Mouse (Mus musculus): ENCODE data around the gene Crebbp. TPM values are rescaled to one million over a fixed set of nuclear protein-coding genes. Genes with fewer than 3 reads are reported as not detected.
"Not testable (repeated sequence)": the region's sequence is repeated elsewhere in the genome, so short reads cannot be mapped to it uniquely, and the experiment has no call there.

The Crebbp gene
- total RNA-seq, 2 experiments from 2014 or later, result 39.3 to 47.6 TPM

- DNase-seq, result no peak
Observed at GRCm38 (mm10) chr16:4153121-4153520, 60.7 kb downstream of the Crebbp start.

GRCm38 (mm10) chr16:4138541-4138940, 75.3 kb downstream of the Crebbp start:
- no peak for DNase-seq

- no peak for DNase-seq
Observed at GRCm38 (mm10) chr16:4133754-4134153, 80.0 kb downstream of the Crebbp start.

GRCm38 (mm10) chr16:4128894-4129293, 84.9 kb downstream of the Crebbp start:
- DNase-seq, result no peak

GRCm38 (mm10) chr16:4117072-4117471, 96.7 kb downstream of the Crebbp start:
- peak; percentile 18 for DNase-seq

- DNase-seq, result no peak
Observed at GRCm38 (mm10) chr16:4100374-4100773, 113.4 kb downstream of the Crebbp start.

- no peak for DNase-seq
Observed at GRCm38 (mm10) chr16:4097521-4097920, 116.3 kb downstream of the Crebbp start.

GRCm38 (mm10) chr16:4096898-4097297, 116.9 kb downstream of the Crebbp start:
- DNase-seq, result no peak

- DNase-seq, result no peak
Observed at GRCm38 (mm10) chr16:4096141-4096540, 117.7 kb downstream of the Crebbp start.

- no peak for DNase-seq
Observed at GRCm38 (mm10) chr16:4087214-4087913, 126.4 kb downstream of the Crebbp start.

GRCm38 (mm10) chr16:4085851-4086387, 127.9 kb downstream of the Crebbp start:
- no peak for DNase-seq

GRCm38 (mm10) chr16:4085051-4085450, 128.7 kb downstream of the Crebbp start:
- DNase-seq, result no peak

- not testable (repeated sequence) for DNase-seq
Observed at GRCm38 (mm10) chr16:4080419-4080818, 133.4 kb downstream of the Crebbp start.

GRCm38 (mm10) chr16:4079656-4080055, 134.1 kb downstream of the Crebbp start:
- no peak for DNase-seq

- not testable (repeated sequence) for DNase-seq
Observed at GRCm38 (mm10) chr16:4078302-4078701, 135.5 kb downstream of the Crebbp start.

GRCm38 (mm10) chr16:4077384-4078061, 136.3 kb downstream of the Crebbp start, which contains the start of gene Trap1:
Gene Trap1, minus strand, starts transcription at chr16:4077827.
- peak; percentile 95 for DNase-seq

GRCm38 (mm10) chr16:4074836-4075235, 139.0 kb downstream of the Crebbp start:
- DNase-seq, result no peak

GRCm38 (mm10) chr16:4074297-4074696, 139.5 kb downstream of the Crebbp start:
- no peak for DNase-seq

GRCm38 (mm10) chr16:4068588-4068987, 145.2 kb downstream of the Crebbp start:
- peak; percentile 56 for DNase-seq

- no peak for DNase-seq
Observed at GRCm38 (mm10) chr16:4064945-4065344, 148.9 kb downstream of the Crebbp start.

- no peak for DNase-seq
Observed at GRCm38 (mm10) chr16:4053811-4054210, 160.0 kb downstream of the Crebbp start.

GRCm38 (mm10) chr16:4052601-4053000, 161.2 kb downstream of the Crebbp start:
- no peak for DNase-seq

GRCm38 (mm10) chr16:4045524-4045923, 168.3 kb downstream of the Crebbp start:
- no peak for DNase-seq
